Mouse (Mus musculus): ENCODE measurements around the gene Gm5485.

Gm5485 gene

DNA sequence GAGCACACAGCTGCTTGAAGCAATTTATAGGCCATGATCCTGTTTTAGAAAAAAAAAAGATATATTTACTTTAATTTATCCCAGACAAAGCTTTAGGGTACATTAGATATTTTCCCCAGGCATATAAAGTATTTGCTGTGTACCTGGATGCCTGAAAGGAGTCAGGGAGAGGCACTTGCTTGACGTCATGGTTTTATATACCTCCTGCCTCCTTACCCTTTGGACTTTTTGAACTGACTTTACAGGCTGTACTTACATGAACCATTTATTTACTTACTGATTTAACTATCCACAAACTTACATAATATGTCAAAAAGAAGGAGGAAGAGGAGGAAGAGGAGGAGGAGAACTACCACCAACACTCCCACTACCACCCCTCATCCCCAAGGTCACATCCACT, at the start of gene Gm5485:
TSS of gene Gm5485 (minus strand) at position 171 of the 400 bp plus-strand sequence.
- no peak for DNase-seq

DNA sequence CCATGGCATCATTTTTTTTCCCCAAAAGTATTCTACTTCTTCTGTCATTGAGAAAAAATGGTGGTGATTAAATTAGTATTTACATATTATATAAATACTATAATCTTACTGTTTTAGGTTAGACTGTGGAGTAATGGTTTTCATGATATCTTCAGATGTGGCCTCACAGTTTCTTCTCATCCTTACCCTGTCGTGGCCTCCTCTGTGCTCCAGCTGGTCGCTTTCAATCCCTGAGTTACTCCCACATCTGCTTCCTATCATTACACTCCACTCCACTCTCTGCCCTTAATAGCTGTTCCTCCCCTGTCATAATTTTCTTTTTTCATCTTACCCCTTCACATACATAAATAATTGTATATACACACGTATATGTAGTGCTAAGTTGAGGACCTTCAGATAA, 41.0 kb upstream of the Gm5485 start:
- DNase-seq = no peak

DNA sequence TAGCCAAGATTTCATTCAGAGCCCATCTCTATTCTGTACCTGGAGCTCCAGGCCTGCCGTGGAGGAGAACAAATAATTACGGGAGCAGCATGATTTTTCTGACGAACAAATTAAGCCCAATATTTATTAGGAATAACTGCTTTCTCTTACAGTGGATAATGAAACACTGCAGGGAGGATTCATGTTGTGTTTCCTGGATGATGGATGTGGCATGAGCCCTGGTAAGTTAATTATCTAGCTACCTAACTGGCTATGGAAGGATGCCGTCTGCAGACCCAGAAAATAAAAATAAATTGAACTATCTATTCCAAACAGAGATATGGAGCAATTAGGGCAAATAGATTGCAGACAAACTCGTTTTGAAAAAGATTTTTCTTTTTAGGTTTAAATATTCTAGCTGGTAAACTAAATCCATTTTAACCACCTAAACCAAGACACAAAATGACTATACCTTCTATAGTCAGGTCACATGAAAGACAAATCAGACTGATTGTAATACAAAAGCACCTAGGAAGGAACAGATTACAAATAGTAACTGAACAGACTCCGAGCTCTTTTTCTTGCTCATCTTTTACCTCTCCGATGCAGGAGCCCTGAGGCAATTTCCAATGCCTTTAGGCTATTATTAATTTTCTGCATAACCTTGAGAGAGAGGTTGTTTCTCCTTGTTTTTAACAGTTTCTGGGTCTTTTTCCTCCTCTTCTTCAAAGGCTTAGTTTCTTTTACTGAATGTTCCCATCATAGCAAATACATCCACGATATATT, 34.1 kb upstream of the Gm5485 start:
- no peak for DNase-seq

- DNase-seq = no peak
These were observed 32.4 kb upstream of the Gm5485 start for GRCm38 (mm10) chr16:48444589-48444988.

DNA sequence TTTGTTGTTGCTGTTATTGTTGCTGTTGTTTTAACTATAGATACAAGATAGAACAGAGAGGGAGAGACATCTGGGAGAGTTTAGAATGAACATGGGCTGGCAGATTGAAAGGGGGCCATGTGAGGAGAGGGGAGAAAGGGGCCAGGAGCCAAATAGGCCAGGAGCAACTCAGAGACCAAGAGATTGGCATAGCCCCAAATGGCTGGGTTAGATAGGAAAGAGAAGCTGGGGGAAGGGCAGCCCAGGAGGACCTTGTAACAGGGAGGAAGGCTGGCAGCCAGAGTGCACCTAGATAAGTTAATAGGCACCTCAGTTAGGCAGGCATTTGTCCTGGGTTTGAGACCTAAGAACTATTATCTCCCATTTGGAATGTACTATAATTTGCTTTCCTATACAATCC, 25.3 kb upstream of the Gm5485 start:
- peak; percentile 7 for DNase-seq

DNA sequence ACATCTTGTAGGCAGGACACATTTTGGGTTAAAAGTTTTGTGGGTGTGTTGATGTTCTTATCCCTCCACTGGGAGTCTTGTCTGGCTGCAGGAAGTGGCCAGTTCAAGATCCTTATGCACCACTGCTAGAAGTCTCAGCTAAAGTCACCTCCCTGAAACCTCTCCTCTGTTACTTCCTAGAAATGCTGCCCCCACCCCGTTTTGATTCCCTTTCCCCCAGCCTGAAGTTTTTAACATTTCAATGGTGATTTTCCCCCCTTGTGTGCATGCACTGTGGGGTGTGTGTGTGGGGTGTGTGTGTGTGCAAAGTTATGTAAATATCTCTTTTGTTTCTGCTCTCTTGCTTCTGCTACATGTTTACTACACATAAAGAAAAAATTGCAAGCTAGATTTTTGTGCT, 23.2 kb upstream of the Gm5485 start:
- no peak for DNase-seq

- DNase-seq = no peak
These were observed 18.8 kb upstream of the Gm5485 start, which contains the start of gene Morc1 for GRCm38 (mm10) chr16:48431027-48431426. Gene Morc1 (plus strand): TSS chr16:48431237.

DNA sequence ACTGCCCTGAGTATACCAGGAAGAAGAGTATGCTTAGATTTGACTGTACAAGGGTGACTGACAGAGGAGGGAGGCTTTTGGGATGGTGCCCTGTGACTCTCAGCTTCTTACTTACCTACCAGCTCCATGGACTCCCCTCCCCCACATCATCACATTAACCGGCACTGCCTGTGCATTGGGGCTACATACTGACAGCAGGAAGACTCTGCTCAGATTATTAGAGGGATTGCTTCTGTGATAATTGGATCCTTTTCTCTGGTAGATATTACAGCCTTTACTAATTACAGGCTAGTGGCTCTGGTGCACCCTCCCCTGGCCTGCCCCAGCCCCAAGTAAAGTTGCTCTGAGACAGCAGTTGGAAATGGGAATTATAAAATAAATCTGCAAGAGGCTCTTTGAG, 17.2 kb upstream of the Gm5485 start:
- DNase-seq = peak; percentile 40

- DNase-seq = no peak
These were observed 11.9 kb upstream of the Gm5485 start for GRCm38 (mm10) chr16:48424069-48424468.

DNA sequence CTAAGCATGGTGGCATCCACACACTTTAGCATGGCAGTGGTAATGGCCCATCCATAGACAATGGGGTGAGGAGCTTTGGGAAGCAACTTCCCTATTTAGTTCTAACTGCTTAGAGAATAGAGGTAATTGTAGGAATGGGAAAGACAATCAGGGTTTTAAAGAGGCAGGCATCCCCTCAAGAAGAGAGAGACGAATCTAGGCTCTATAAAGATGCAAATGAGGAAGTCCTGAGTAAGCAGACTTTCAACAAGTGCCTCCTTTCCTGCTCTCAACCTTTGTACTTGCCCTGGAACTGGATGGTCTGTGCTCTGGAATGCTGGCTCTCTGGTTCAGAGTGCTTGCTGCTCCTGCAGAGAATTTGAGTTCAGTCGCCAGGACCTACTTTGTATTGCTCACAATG, 10.3 kb upstream of the Gm5485 start:
- DNase-seq = no peak

GRCm38 (mm10) chr16:48419035-48419434, 6.8 kb upstream of the Gm5485 start:
- DNase-seq = no peak

DNA sequence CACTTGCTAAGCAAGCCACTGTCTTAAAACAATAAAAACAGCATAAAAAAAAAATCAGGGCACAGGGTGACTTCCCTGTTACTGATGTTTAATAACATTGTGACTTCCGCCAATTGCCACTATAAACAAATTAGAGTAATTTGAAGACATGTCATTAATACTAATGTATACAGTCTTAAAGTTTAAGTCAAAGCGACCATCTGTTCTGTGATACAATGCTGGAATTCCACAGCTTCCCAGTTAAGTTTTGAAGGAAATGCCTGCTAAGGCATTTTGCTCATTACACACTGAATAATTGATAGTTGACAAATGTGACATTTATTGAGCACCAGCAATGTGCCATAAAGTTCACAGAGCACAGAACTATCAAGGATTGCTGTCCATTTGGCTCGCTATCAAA, 6.3 kb upstream of the Gm5485 start:
- DNase-seq = no peak

- no peak for DNase-seq
These were observed 2.1 kb downstream of the Gm5485 start for GRCm38 (mm10) chr16:48410125-48410524.

DNA sequence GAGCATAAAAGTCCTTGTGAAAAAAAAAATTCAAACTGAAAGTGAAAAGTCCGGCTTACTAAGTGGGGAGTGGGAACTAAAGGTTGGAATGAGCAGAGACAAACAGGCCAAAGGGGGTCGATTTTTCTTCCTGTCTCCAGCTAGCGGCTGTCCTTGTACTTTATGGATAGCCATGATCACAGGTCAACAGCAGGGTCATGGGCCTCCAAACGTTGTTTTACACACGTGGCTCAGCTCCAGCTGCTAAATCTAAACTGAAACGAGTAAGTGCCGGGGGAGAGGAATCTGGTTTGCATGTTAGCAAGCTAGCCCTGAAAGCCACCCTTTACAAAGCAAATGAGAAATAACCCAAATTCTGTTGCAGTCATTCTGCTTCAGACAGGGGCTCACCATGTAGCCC, 2.6 kb downstream of the Gm5485 start:
- no peak for DNase-seq

GRCm38 (mm10) chr16:48405674-48406403, 6.4 kb downstream of the Gm5485 start:
- DNase-seq = no peak

GRCm38 (mm10) chr16:48404009-48404408, 8.2 kb downstream of the Gm5485 start:
- no peak for DNase-seq

DNA sequence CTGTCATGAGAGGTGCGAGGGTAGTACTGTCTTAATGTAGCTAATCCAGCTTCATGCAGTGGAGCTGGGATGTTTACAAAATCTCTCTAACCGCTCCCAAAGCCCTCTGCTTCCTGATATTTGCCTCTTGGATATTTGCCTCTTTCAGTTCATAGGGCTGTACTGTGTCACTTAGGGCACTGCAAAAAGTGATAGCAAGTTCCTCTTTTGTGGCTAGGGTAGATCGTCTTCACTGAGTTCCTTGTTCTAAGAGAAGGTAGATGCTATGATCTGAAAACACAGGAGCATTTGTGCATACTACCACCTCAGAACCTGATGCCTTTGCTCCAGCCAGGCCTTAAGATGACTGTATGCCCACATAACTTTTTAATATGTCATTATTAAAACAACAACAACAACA, 8.8 kb downstream of the Gm5485 start:
- no peak for DNase-seq

- no peak for DNase-seq
These were observed 9.3 kb downstream of the Gm5485 start for GRCm38 (mm10) chr16:48402963-48403362.

GRCm38 (mm10) chr16:48395278-48395677, 16.9 kb downstream of the Gm5485 start:
- DNase-seq = no peak

DNA sequence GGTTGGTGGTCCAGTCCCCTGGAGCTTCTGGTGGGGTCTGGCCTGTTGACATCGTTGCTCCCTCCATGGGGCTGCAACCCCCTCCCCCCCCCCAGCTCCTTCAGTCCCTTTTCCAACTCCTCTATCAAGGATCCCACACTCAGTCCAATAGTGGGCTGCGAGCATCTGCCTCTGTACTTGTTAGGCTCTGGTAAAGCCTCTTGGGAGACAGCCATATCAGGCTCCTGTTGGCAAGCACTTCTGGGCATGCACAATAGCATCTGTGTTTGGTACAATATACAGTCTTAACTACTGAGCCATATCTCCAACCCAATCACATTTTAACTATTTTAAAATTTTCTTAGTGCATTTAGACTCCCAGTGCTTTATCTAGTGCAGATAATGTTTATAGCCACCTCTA, 25.2 kb downstream of the Gm5485 start:
- no peak for DNase-seq

GRCm38 (mm10) chr16:48383582-48384257, 28.5 kb downstream of the Gm5485 start:
- DNase-seq = no peak

GRCm38 (mm10) chr16:48373711-48374485, 38.3 kb downstream of the Gm5485 start:
- no peak for DNase-seq

GRCm38 (mm10) chr16:48372461-48372860, 39.8 kb downstream of the Gm5485 start:
- peak; percentile 39 for DNase-seq
